In genomic region chr2:23048006-23048405, GRCm38 (mm10) we compare ENCODE assay signal across 14 mouse cellular contexts.
"Had no signal": no experiment of that assay in that cellular context is flagged by ENCODE, and none has a peak within 500 bp of the region (broad histone marks: within the 10 kb centered on the region; RNA-seq: fewer than 3 reads in every experiment).

No protein-coding gene starts in this region.

- DNase-seq: kidney, postnatal 10 days; kidney, postnatal 4 days; left cerebral cortex, postnatal 4 days; lung, adult 18-20 months; lung, postnatal 4 days; right cerebral cortex, postnatal 14 days; thymus, adult 18-20 months; thymus, postnatal 14 days had no signal

- H3K27ac ChIP-seq: layer of hippocampus, adult 2 months; limb, embryonic 13.5 days; liver, embryonic 14.5 days; midbrain, embryonic 15.5 days; neural tube, embryonic 13.5 days had no signal

- H3K27me3 ChIP-seq: limb, embryonic 13.5 days; megakaryocyte, embryonic 14.5 days; midbrain, embryonic 15.5 days; neural tube, embryonic 13.5 days had no signal

- H3K36me3 ChIP-seq: limb, embryonic 13.5 days; midbrain, embryonic 15.5 days; neural tube, embryonic 13.5 days had no signal

- H3K4me1 ChIP-seq: limb, embryonic 13.5 days; midbrain, embryonic 15.5 days; neural tube, embryonic 13.5 days had no signal

- H3K4me3 ChIP-seq: layer of hippocampus, adult 2 months; limb, embryonic 13.5 days; midbrain, embryonic 15.5 days; neural tube, embryonic 13.5 days had no signal

- ATAC-seq: midbrain, embryonic 15.5 days had no signal

- H3K9me3 ChIP-seq: limb, embryonic 13.5 days; megakaryocyte, embryonic 14.5 days; midbrain, embryonic 15.5 days; neural tube, embryonic 13.5 days had no signal
